Comparison of ENCODE assay signal across 8 mouse cellular contexts in genomic region chr2:18680961-18681360, GRCm38 (mm10). TPM values are rescaled to one million over a fixed set of nuclear protein-coding genes. Genes with fewer than 3 reads are reported as not detected.
DNase-seq lines count a peak whose midpoint lies in the region; ATAC-seq and TF ChIP-seq lines count a peak whose summit lies in the region.

No protein-coding gene starts in this region.

- WGBS in embryonic facial prominence, embryonic 13.5 days, result under 1% methylated on average over 19 of the region's 29 CpGs
- whole genome bisulfite sequencing in heart, embryonic 13.5 days, result 1% methylated on average over 26 of the region's 29 CpGs
- WGBS in lung, adult 2 months, result 8% methylated on average over 29 of the region's 29 CpGs
- under 1% methylated on average over 28 of the region's 29 CpGs for WGBS in neural tube, embryonic 12.5 days

- peak; percentile 65 for ATAC-seq in CD4-positive, CD25-positive, alpha-beta regulatory T cell, adult 4 months
- no peak for ATAC-seq in embryonic facial prominence, embryonic 13.5 days (ENCODE audit: insufficient number of reproducible peaks, insufficient read depth, low FRiP score, low TSS enrichment, low read depth)
- no peak for ATAC-seq in heart, embryonic 13.5 days (ENCODE audit: extremely low read depth, insufficient number of reproducible peaks, low FRiP score, low TSS enrichment)
- no peak for ATAC-seq in neural tube, embryonic 12.5 days (ENCODE audit: low FRiP score, low read depth)
- no peak for ATAC-seq in erythroid progenitor cell, adult 5-6 weeks (replicated peaks; ENCODE audit: low FRiP score, poor library complexity, severe bottlenecking)

- no peak for TF ChIP-seq CTCF in lung, adult 2 months (IDR thresholded peaks at IDR 0.05; ENCODE audit: insufficient read depth, low read length)

- H3K27me3 ChIP-seq in embryonic facial prominence, embryonic 13.5 days, result peaks cover 41% of the 10 kb centered on the region
- peaks cover 39% of the 10 kb centered on the region for H3K27me3 ChIP-seq in heart, embryonic 13.5 days (replicated peaks)
- H3K27me3 ChIP-seq in neural tube, embryonic 12.5 days (replicated peaks), result peaks cover 42% of the 10 kb centered on the region

- H3K36me3 ChIP-seq in embryonic facial prominence, embryonic 13.5 days, result peaks cover 14% of the 10 kb centered on the region
- H3K36me3 ChIP-seq in heart, embryonic 13.5 days, result peaks cover 20% of the 10 kb centered on the region
- peaks cover 15% of the 10 kb centered on the region for H3K36me3 ChIP-seq in neural tube, embryonic 12.5 days

- peak overlapping the region; percentile 73 for H3K4me2 ChIP-seq in embryonic facial prominence, embryonic 13.5 days
- H3K4me2 ChIP-seq in heart, embryonic 13.5 days, result peak overlapping the region; percentile 82
- H3K4me2 ChIP-seq in neural tube, embryonic 12.5 days (replicated peaks), result peak overlapping the region; percentile 68

- peak overlapping the region; percentile 45 for H3K4me3 ChIP-seq in embryonic facial prominence, embryonic 13.5 days
- H3K4me3 ChIP-seq in heart, embryonic 13.5 days, result peak overlapping the region; percentile 58
- peak overlapping the region; percentile 33 for H3K4me3 ChIP-seq in lung, adult 2 months (replicated peaks; ENCODE audit: extremely low read depth, low read depth, low read length)
- H3K4me3 ChIP-seq in neural tube, embryonic 12.5 days, result peak overlapping the region; percentile 32

- no peaks in the 10 kb centered on the region for H3K9me3 ChIP-seq in embryonic facial prominence, embryonic 13.5 days
- H3K9me3 ChIP-seq in heart, embryonic 13.5 days, result no peaks in the 10 kb centered on the region
- no peaks in the 10 kb centered on the region for H3K9me3 ChIP-seq in neural tube, embryonic 12.5 days

- DNase-seq in ZHBTc4 (ENCODE audit: low read depth, low spot score), result peak; percentile 51
- DNase-seq in kidney, adult 9 months, result peak; percentile 58
- peak; percentile 63 for DNase-seq in lung, adult 2 months

- TF ChIP-seq POLR2A in lung, adult 2 months (IDR thresholded peaks at IDR 0.05; ENCODE audit: borderline replicate concordance, extremely low read depth, low read depth, low read length), result no peak

- H3K9ac ChIP-seq in embryonic facial prominence, embryonic 13.5 days, result peak overlapping the region; percentile 61
- H3K9ac ChIP-seq in heart, embryonic 13.5 days, result peak overlapping the region; percentile 73
- H3K9ac ChIP-seq in neural tube, embryonic 12.5 days, result 0 out of 2 replicates have a peak overlapping the region, but pooled peaks have one; percentile 21

- H3K4me1 ChIP-seq in embryonic facial prominence, embryonic 13.5 days, result peaks cover 23% of the 10 kb centered on the region
- peaks cover 20% of the 10 kb centered on the region for H3K4me1 ChIP-seq in heart, embryonic 13.5 days
- H3K4me1 ChIP-seq in lung, adult 2 months (ENCODE audit: control insufficient read depth, insufficient read depth, low read length), result peaks cover 7% of the 10 kb centered on the region
- H3K4me1 ChIP-seq in neural tube, embryonic 12.5 days, result peaks cover 19% of the 10 kb centered on the region

- H3K27ac ChIP-seq in embryonic facial prominence, embryonic 13.5 days, result no peak overlapping the region
- H3K27ac ChIP-seq in heart, embryonic 13.5 days (replicated peaks), result no peak overlapping the region
- H3K27ac ChIP-seq in neural tube, embryonic 12.5 days, result no peak overlapping the region

RNA-seq across cellular contexts. Expression of gene Bmi1, which starts 4.1 kb away (rescaled TPM):
- 10 to 100 TPM; 10.6 to 14.4 TPM for polyA plus RNA-seq in CD4-positive, CD25-positive, alpha-beta regulatory T cell, adult 4 months (2017; shearing (Covaris generic))
- 27.6 and 28.8 TPM in 2 replicates for polyA plus RNA-seq in embryonic facial prominence, embryonic 13.5 days (2015; fragmentation: Nextera tagmentation; extraction: Ambion mirVana)
- polyA plus RNA-seq in heart, embryonic 13.5 days (2015; fragmentation: Nextera tagmentation; extraction: Ambion mirVana), result 11.5 and 12.8 TPM in 2 replicates
- 16.2 and 19.0 TPM in 2 replicates for polyA plus RNA-seq in lung, adult 2 months (2012; rRNA removed)
- polyA plus RNA-seq in neural tube, embryonic 12.5 days (2016; fragmentation: Nextera tagmentation; extraction: Ambion mirVana), result 42.1 and 42.6 TPM in 2 replicates
- 2.1 and 12.6 TPM in 2 replicates for total RNA-seq in erythroid progenitor cell, adult 5-6 weeks (2015; ENCODE audit: low replicate concordance)
- total RNA-seq in erythroid progenitor cell, adult 5-6 weeks (2017; ENCODE audit: low replicate concordance), result 9.8 and 13.6 TPM in 2 replicates

RNA-seq across cellular contexts. Expression of gene Commd3, which starts 8.8 kb away (rescaled TPM):
- polyA plus RNA-seq in CD4-positive, CD25-positive, alpha-beta regulatory T cell, adult 4 months (2017; shearing (Covaris generic)), result 100 to 1,000 TPM; 207 to 209 TPM
- polyA plus RNA-seq in embryonic facial prominence, embryonic 13.5 days (2015; fragmentation: Nextera tagmentation; extraction: Ambion mirVana), result 238 and 240 TPM in 2 replicates
- polyA plus RNA-seq in heart, embryonic 13.5 days (2015; fragmentation: Nextera tagmentation; extraction: Ambion mirVana), result 164 and 184 TPM in 2 replicates
- 36.6 and 38.0 TPM in 2 replicates for polyA plus RNA-seq in lung, adult 2 months (2012; rRNA removed)
- polyA plus RNA-seq in neural tube, embryonic 12.5 days (2016; fragmentation: Nextera tagmentation; extraction: Ambion mirVana), result 186 and 192 TPM in 2 replicates
- 54.1 and 73.2 TPM in 2 replicates for total RNA-seq in erythroid progenitor cell, adult 5-6 weeks (2015; ENCODE audit: low replicate concordance)
- 25.3 and 44.7 TPM in 2 replicates for total RNA-seq in erythroid progenitor cell, adult 5-6 weeks (2017; ENCODE audit: low replicate concordance)

RNA-seq across cellular contexts. Expression of gene Spag6, which starts 12.9 kb away (rescaled TPM):
- polyA plus RNA-seq in CD4-positive, CD25-positive, alpha-beta regulatory T cell, adult 4 months (2017; shearing (Covaris generic)), result not detected
- polyA plus RNA-seq in embryonic facial prominence, embryonic 13.5 days (2015; fragmentation: Nextera tagmentation; extraction: Ambion mirVana), result 0.11 TPM in 1 of 2 replicates, not detected in the other
- 0.17 TPM in 1 of 2 replicates, not detected in the other for polyA plus RNA-seq in heart, embryonic 13.5 days (2015; fragmentation: Nextera tagmentation; extraction: Ambion mirVana)
- 0.46 and 0.79 TPM in 2 replicates for polyA plus RNA-seq in lung, adult 2 months (2012; rRNA removed)
- polyA plus RNA-seq in neural tube, embryonic 12.5 days (2016; fragmentation: Nextera tagmentation; extraction: Ambion mirVana), result 0.13 and 0.34 TPM in 2 replicates
- not detected in 2 replicates for total RNA-seq in erythroid progenitor cell, adult 5-6 weeks (2015; ENCODE audit: low replicate concordance)
- not detected in 2 replicates for total RNA-seq in erythroid progenitor cell, adult 5-6 weeks (2017; ENCODE audit: low replicate concordance)

Comparison
In these comparisons a context has a peak if more than half of its experiments do, and no peak if none do; other contexts are left out.
1. H3K9ac ChIP-seq: peak in every context shown above with its lines; median percentile 73 in heart, embryonic 13.5 days; 61 in embryonic facial prominence, embryonic 13.5 days; 21 in neural tube, embryonic 12.5 days.